Mouse (Mus musculus): ENCODE data around the gene Gm21312.
"Not testable (repeated sequence)": the region's sequence is repeated elsewhere in the genome, so short reads cannot be mapped to it uniquely, and the experiment has no call there.

Gm21312 gene

GRCm38 (mm10) chr10:104176724-104177123, at the start of gene Gm21312:
Gene Gm21312, plus strand, starts transcription at chr10:104177024.
- not testable (repeated sequence) for DNase-seq (ENCODE audit: inconsistent age in 2 of 2, low spot score in 1 of 2)

GRCm38 (mm10) chr10:104142687-104143086, 34.1 kb upstream of the Gm21312 start, which contains the start of gene Gm21293:
Gene Gm21293, plus strand, starts transcription at chr10:104142987.
- not testable (repeated sequence) for DNase-seq (ENCODE audit: inconsistent age in 2 of 2, low spot score in 1 of 2)

- not testable (repeated sequence) for DNase-seq (ENCODE audit: inconsistent age in 2 of 2, low spot score in 1 of 2)
These were observed 25.6 kb upstream of the Gm21312 start, which contains the start of gene Gm6763 for GRCm38 (mm10) chr10:104151197-104151596. Gene Gm6763, plus strand, starts transcription at chr10:104151497.

- not testable (repeated sequence) for DNase-seq (ENCODE audit: inconsistent age in 2 of 2, low spot score in 1 of 2)
These were observed 17.1 kb upstream of the Gm21312 start, which contains the start of gene Gm8764 for GRCm38 (mm10) chr10:104159706-104160105. Gene Gm8764, plus strand, starts transcription at chr10:104160006.

- not testable (repeated sequence) for DNase-seq (ENCODE audit: inconsistent age in 2 of 2, low spot score in 1 of 2)
These were observed 8.6 kb upstream of the Gm21312 start, which contains the start of gene Gm21304 for GRCm38 (mm10) chr10:104168215-104168614. Gene Gm21304, plus strand, starts transcription at chr10:104168515.

GRCm38 (mm10) chr10:104185233-104185632, 8.4 kb downstream of the Gm21312 start, which contains the start of gene Gm20765:
Gene Gm20765, plus strand, starts transcription at chr10:104185533.
- DNase-seq (ENCODE audit: inconsistent age in 2 of 2, low spot score in 1 of 2) = not testable (repeated sequence)

GRCm38 (mm10) chr10:104193742-104194141, 16.9 kb downstream of the Gm21312 start, which contains the start of gene Gm4340:
Gene Gm4340, plus strand, starts transcription at chr10:104194042.
- not testable (repeated sequence) for DNase-seq (ENCODE audit: inconsistent age in 2 of 2, low spot score in 1 of 2)

GRCm38 (mm10) chr10:104209655-104210054, 32.8 kb downstream of the Gm21312 start:
- no peak for DNase-seq (ENCODE audit: inconsistent age in 2 of 2, low spot score in 1 of 2)

GRCm38 (mm10) chr10:104210268-104210990, 33.6 kb downstream of the Gm21312 start:
- DNase-seq (ENCODE audit: inconsistent age in 2 of 2, low spot score in 1 of 2) = no peak

GRCm38 (mm10) chr10:104214527-104214926, 37.7 kb downstream of the Gm21312 start:
- no peak for DNase-seq (ENCODE audit: inconsistent age in 2 of 2, low spot score in 1 of 2)

- DNase-seq (ENCODE audit: inconsistent age in 2 of 2, low spot score in 1 of 2) = no peak
These were observed 43.6 kb downstream of the Gm21312 start for GRCm38 (mm10) chr10:104220303-104221021.

All from adrenal gland, adult (tissue).